Mouse (Mus musculus): ENCODE measurements around the gene Crip1. TPM values are rescaled to one million over a fixed set of nuclear protein-coding genes. Genes with fewer than 3 reads are reported as not detected.
A peak's percentile ranks its signal among the peaks of the same experiment; 100 is the strongest.

Crip1 gene
- polyA plus RNA-seq, 1 experiment = 1,644 TPM

- H3ac ChIP-seq (ENCODE audit: control insufficient read depth, insufficient read length, low read depth) = peak overlapping the region; percentile 97
- H3K79me3 ChIP-seq (ENCODE audit: low read depth) = peaks cover 60% of the 10 kb centered on the region
- TF ChIP-seq USF1 (IDR thresholded peaks at IDR 0.05; ENCODE audit: low read depth) (no peak), CEBPB (IDR thresholded peaks at IDR 0.05; ENCODE audit: low read depth) (no peak), CTCF (IDR thresholded peaks at IDR 0.05; ENCODE audit: control insufficient read depth, insufficient read depth, insufficient read length) (no peak), MAX (IDR thresholded peaks at IDR 0.05) (no peak), MYOD1 (IDR thresholded peaks at IDR 0.05; ENCODE audit: control insufficient read depth, insufficient read length, low read depth) (no peak), MYOG (IDR thresholded peaks at IDR 0.05; ENCODE audit: control insufficient read depth, extremely low read depth, insufficient read length) (no peak), FOSL1 (IDR thresholded peaks at IDR 0.05; ENCODE audit: insufficient read depth, low read length, poor library complexity, severe bottlenecking) (no peak)
- H3K79me2 ChIP-seq (ENCODE audit: control insufficient read depth, insufficient read depth) = peaks cover 73% of the 10 kb centered on the region
- H3K36me3 ChIP-seq (ENCODE audit: control insufficient read depth, insufficient read depth) = peaks cover 6% of the 10 kb centered on the region
- H3K27me3 ChIP-seq (ENCODE audit: control insufficient read depth, insufficient read depth, insufficient read length) = no peaks in the 10 kb centered on the region
- peak overlapping the region; percentile 71 for H3K4me3 ChIP-seq (ENCODE audit: insufficient read depth, poor library complexity, severe bottlenecking)
Observed at GRCm38 (mm10) chr12:113099470-113100237, 46.5 kb upstream of the Crip1 start.

GRCm38 (mm10) chr12:113100448-113101076 is 45.6 kb upstream of the Crip1 start:
- Histone ChIP-seq H3K27me3 (ENCODE audit: control insufficient read depth, insufficient read depth, insufficient read length) (no peaks in the 10 kb centered on the region), H3K4me3 (ENCODE audit: insufficient read depth, poor library complexity, severe bottlenecking) (no peak overlapping the region), H3K79me2 (ENCODE audit: control insufficient read depth, insufficient read depth) (peaks cover 82% of the 10 kb centered on the region)

GRCm38 (mm10) chr12:113101251-113101960 is 44.7 kb upstream of the Crip1 start:
- no peaks in the 10 kb centered on the region for H3K27me3 ChIP-seq (ENCODE audit: control insufficient read depth, insufficient read depth, insufficient read length)
- TF ChIP-seq CTCF (IDR thresholded peaks at IDR 0.05; ENCODE audit: control insufficient read depth, insufficient read depth, insufficient read length) = no peak
- no peak for TF ChIP-seq MYOD1 (IDR thresholded peaks at IDR 0.05; ENCODE audit: control insufficient read depth, insufficient read length, low read depth)
- TF ChIP-seq MYOG (IDR thresholded peaks at IDR 0.05; ENCODE audit: control insufficient read depth, extremely low read depth, insufficient read length) = no peak
- TF ChIP-seq USF1 (IDR thresholded peaks at IDR 0.05; ENCODE audit: low read depth) = no peak
- no peak for TF ChIP-seq CEBPB (IDR thresholded peaks at IDR 0.05; ENCODE audit: low read depth)
- no peak for TF ChIP-seq FOSL1 (IDR thresholded peaks at IDR 0.05; ENCODE audit: insufficient read depth, low read length, poor library complexity, severe bottlenecking)
- no peak for TF ChIP-seq MAX (IDR thresholded peaks at IDR 0.05)
- peaks cover 88% of the 10 kb centered on the region for H3K79me2 ChIP-seq (ENCODE audit: control insufficient read depth, insufficient read depth)
- H3ac ChIP-seq (ENCODE audit: control insufficient read depth, insufficient read length, low read depth) = no peak overlapping the region
- H3K79me3 ChIP-seq (ENCODE audit: low read depth) = peaks cover 73% of the 10 kb centered on the region
- H3K4me3 ChIP-seq (ENCODE audit: insufficient read depth, poor library complexity, severe bottlenecking) = no peak overlapping the region
- H3K36me3 ChIP-seq (ENCODE audit: control insufficient read depth, insufficient read depth) = peaks cover 10% of the 10 kb centered on the region

More at GRCm38 (mm10) chr12:113100448-113101076, 45.6 kb upstream of the Crip1 start:
- H3K79me3 ChIP-seq (ENCODE audit: low read depth) = peaks cover 69% of the 10 kb centered on the region
- H3ac ChIP-seq (ENCODE audit: control insufficient read depth, insufficient read length, low read depth) = peak overlapping the region; percentile 1
- no peak for TF ChIP-seq USF1 (IDR thresholded peaks at IDR 0.05; ENCODE audit: low read depth)
- TF ChIP-seq FOSL1 (IDR thresholded peaks at IDR 0.05; ENCODE audit: insufficient read depth, low read length, poor library complexity, severe bottlenecking) = no peak
- no peak for TF ChIP-seq CTCF (IDR thresholded peaks at IDR 0.05; ENCODE audit: control insufficient read depth, insufficient read depth, insufficient read length)
- TF ChIP-seq MAX (IDR thresholded peaks at IDR 0.05) = no peak
- no peak for TF ChIP-seq MYOG (IDR thresholded peaks at IDR 0.05; ENCODE audit: control insufficient read depth, extremely low read depth, insufficient read length)
- TF ChIP-seq CEBPB (IDR thresholded peaks at IDR 0.05; ENCODE audit: low read depth) = no peak
- TF ChIP-seq MYOD1 (IDR thresholded peaks at IDR 0.05; ENCODE audit: control insufficient read depth, insufficient read length, low read depth) = no peak
- H3K36me3 ChIP-seq (ENCODE audit: control insufficient read depth, insufficient read depth) = peaks cover 10% of the 10 kb centered on the region

- H3K27me3 ChIP-seq (ENCODE audit: control insufficient read depth, insufficient read depth, insufficient read length) = no peaks in the 10 kb centered on the region
- peaks cover 10% of the 10 kb centered on the region for H3K36me3 ChIP-seq (ENCODE audit: control insufficient read depth, insufficient read depth)
- peaks cover 82% of the 10 kb centered on the region for H3K79me3 ChIP-seq (ENCODE audit: low read depth)
- no peak overlapping the region for H3ac ChIP-seq (ENCODE audit: control insufficient read depth, insufficient read length, low read depth)
- H3K4me3 ChIP-seq (ENCODE audit: insufficient read depth, poor library complexity, severe bottlenecking) = no peak overlapping the region
- H3K79me2 ChIP-seq (ENCODE audit: control insufficient read depth, insufficient read depth) = peaks cover 98% of the 10 kb centered on the region
- no peak for TF ChIP-seq CEBPB (IDR thresholded peaks at IDR 0.05; ENCODE audit: low read depth)
- no peak for TF ChIP-seq MYOG (IDR thresholded peaks at IDR 0.05; ENCODE audit: control insufficient read depth, extremely low read depth, insufficient read length)
- TF ChIP-seq USF1 (IDR thresholded peaks at IDR 0.05; ENCODE audit: low read depth) = no peak
- TF ChIP-seq MYOD1 (IDR thresholded peaks at IDR 0.05; ENCODE audit: control insufficient read depth, insufficient read length, low read depth) = no peak
- no peak for TF ChIP-seq FOSL1 (IDR thresholded peaks at IDR 0.05; ENCODE audit: insufficient read depth, low read length, poor library complexity, severe bottlenecking)
- no peak for TF ChIP-seq MAX (IDR thresholded peaks at IDR 0.05)
- TF ChIP-seq CTCF (IDR thresholded peaks at IDR 0.05; ENCODE audit: control insufficient read depth, insufficient read depth, insufficient read length) = no peak
Observed at GRCm38 (mm10) chr12:113102461-113102860, 43.7 kb upstream of the Crip1 start.

- peaks cover 91% of the 10 kb centered on the region for H3K79me3 ChIP-seq (ENCODE audit: low read depth)
- H3K36me3 ChIP-seq (ENCODE audit: control insufficient read depth, insufficient read depth) = peaks cover 19% of the 10 kb centered on the region
- H3K4me3 ChIP-seq (ENCODE audit: insufficient read depth, poor library complexity, severe bottlenecking) = no peak overlapping the region
- H3K79me2 ChIP-seq (ENCODE audit: control insufficient read depth, insufficient read depth) = peaks cover 98% of the 10 kb centered on the region
- H3K27me3 ChIP-seq (ENCODE audit: control insufficient read depth, insufficient read depth, insufficient read length) = no peaks in the 10 kb centered on the region
- TF ChIP-seq MYOD1 (IDR thresholded peaks at IDR 0.05; ENCODE audit: control insufficient read depth, insufficient read length, low read depth) (no peak), CEBPB (IDR thresholded peaks at IDR 0.05; ENCODE audit: low read depth) (no peak), USF1 (IDR thresholded peaks at IDR 0.05; ENCODE audit: low read depth) (no peak)
- H3ac ChIP-seq (ENCODE audit: control insufficient read depth, insufficient read length, low read depth) = no peak overlapping the region
Observed at GRCm38 (mm10) chr12:113103846-113104451, 42.2 kb upstream of the Crip1 start.
